1 mouse cellular context compared by ENCODE assay signal in genomic region chr9:57641022-57641421, GRCm38 (mm10).
TF ChIP-seq lines count a peak whose summit lies in the region.

No protein-coding gene starts in this region.

TF ChIP-seq in CH12.LX, 34 proteins besides CTCF, POLR2A, EP300 and RAD21:
- no peak for TF ChIP-seq SMC3 (IDR thresholded peaks at IDR 0.05; ENCODE audit: low read depth, low read length)
